Mouse (Mus musculus) megakaryocyte-erythroid progenitor cell, adult 5 weeks (primary cell): Measurements from ENCODE around the gene Otulinl. TPM values are rescaled to one million over a fixed set of nuclear protein-coding genes. Genes with fewer than 3 reads are reported as not detected.

ENCODE experiments used
- polyA plus RNA-seq: library from polyadenylated mRNA; stranded (reverse); fragments of >175 nt; gene quantifications from 2 replicates; pipeline ENCODE4 v1.2.3, GENCODE M21; 2012

Otulinl gene
- polyA plus RNA-seq, result 5.7 and 7.7 TPM in 2 replicates

GRCm38 (mm10) chr15:27681419-27682187 is at the start of gene Otulinl:
Gene Otulinl, minus strand, starts transcription at chr15:27681579.

GRCm38 (mm10) chr15:27630601-27631383 is 50.6 kb downstream of the Otulinl start, which contains the start of gene Otulin:
Gene Otulin, minus strand, starts transcription at chr15:27630693.

Other genes with a start within 250 kb of the Otulinl start
- 13.1 and 17.3 TPM in 2 replicates for gene Ank, start 214.9 kb downstream of the Otulinl start, polyA plus RNA-seq
- 35.1 and 44.3 TPM in 2 replicates for gene Otulin, start 50.9 kb downstream of the Otulinl start, polyA plus RNA-seq